Mouse (Mus musculus): Measurements from ENCODE around the gene Hlx.
A peak's percentile ranks its signal among the peaks of the same experiment; 100 is the strongest.

Gene Hlx

GRCm38 (mm10) chr1:184732556-184733049 is at the start of gene Hlx:
Gene Hlx, minus strand, starts transcription at chr1:184732619.
- DNase-seq, result no peak

- no peak for DNase-seq
Observed at GRCm38 (mm10) chr1:184782161-184782513, 49.7 kb upstream of the Hlx start.

- DNase-seq, result no peak
Observed at GRCm38 (mm10) chr1:184781286-184782160, 49.1 kb upstream of the Hlx start.

- no peak for DNase-seq
Observed at GRCm38 (mm10) chr1:184778157-184778556, 45.7 kb upstream of the Hlx start.

DNA sequence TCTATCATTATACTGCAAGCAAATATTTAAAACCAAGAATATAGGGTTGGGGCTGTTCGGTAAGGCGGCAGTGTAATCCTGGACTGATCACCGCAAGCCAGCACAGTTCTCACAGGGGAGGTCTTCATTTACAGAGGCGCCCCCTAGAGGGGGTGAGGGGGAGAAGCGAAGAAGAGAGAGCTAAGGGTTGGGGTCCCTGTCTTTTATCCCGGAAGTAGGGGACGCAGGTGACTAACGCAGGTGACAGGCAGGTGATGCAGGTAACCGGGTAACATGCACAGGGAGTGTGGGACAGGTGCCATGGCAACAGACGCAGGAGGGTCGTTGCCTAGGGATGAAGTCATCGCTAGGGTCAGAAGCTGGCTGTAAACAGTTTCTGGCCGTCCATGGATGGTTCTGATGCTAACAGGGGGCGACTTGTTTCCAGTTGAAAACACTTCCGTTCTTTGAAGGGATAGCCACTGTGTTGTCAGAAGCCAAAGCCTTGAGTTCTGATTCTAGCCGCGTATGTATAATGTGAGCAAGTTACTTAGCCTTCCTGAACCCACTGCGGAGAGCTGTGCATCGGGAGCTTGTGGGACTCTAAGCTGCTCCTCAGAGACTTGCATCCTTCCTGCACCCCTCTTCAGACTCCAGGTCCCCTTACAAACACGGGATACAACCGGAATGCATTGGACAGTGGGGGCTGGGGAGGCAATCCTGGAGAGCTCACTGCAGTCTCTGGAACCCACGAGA is 44.8 kb upstream of the Hlx start:
- DNase-seq, result no peak

GRCm38 (mm10) chr1:184775289-184775688 is 42.9 kb upstream of the Hlx start:
- peak; percentile 30 for DNase-seq

GRCm38 (mm10) chr1:184771891-184772249 is 39.5 kb upstream of the Hlx start:
- DNase-seq, result no peak

- peak; percentile 76 for DNase-seq
Observed at GRCm38 (mm10) chr1:184771202-184771890, 38.9 kb upstream of the Hlx start.

DNA sequence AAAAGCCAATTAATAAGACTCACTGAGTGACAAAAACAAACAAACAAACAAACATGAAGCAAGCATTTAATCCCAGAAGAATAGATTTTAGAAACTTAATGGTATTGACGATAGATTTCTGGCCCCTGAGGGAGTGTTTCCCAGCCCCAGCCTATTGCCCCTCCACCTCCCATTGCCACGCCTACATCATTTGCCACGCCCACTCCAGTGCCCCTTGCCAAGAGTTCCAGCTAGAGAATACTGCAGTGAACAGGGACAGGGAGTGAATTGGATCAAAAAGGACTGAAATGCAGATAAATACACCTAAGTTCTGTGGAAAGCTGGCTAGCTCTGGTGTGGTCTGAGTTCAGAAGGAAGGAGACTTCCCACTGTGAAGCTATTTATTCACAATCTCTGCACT is 31.4 kb upstream of the Hlx start:
- no peak for DNase-seq

DNA sequence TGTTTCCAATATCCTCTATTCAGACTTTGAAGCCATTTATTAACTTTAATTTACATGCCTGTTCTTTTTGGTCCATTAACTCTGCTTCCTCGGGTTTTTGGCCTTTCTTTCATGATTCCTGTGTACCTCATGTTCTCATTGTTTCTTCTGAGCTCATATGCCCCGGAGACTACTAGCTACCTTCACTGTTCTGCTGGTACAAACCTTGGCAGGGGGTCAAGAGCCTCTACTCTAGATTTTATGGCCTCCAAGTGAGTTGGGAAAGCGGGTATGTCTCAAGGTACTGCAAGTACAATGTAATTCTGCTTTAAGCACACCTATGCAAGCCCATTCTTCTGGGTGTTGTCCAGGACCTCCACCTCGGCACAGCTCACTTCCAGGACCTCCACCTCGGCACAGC is 30.5 kb upstream of the Hlx start:
- DNase-seq, result no peak

DNA sequence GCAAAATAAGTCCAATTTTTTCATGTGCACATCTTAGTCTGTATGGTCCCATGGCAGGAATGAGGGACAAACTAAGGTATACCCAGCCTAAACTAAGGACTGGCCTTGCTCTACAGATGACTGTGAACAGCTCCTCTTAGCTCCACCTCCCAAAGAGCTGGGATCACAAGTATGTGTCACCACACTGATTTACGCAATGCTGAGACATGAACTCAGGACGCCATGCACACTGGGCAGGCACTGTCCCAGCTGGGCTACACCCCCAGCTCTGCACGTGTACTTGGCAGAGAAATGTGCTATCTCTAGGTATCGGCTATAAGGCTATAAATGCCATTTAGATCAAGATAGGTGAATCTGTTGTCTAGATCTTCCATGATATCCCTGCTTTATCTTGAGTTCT is 29.6 kb upstream of the Hlx start:
- no peak for DNase-seq

DNA sequence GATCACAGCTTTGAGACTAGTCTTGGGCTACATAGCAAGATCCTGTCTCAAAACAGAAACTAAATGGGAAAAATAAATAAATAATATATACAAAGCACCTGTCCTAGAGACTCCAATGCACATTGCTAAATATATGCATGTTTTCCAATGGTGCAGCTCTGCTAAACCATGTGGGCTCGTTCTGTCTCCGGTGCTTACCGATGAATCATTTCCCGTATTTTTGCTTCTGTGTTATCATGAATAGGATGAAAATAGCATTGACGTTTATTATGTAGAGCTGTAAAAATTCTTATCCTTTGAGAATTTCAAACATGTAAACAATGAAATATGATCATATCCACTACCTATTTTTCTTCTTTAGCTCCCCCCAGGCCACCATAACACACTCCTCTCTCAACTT is 20.3 kb upstream of the Hlx start:
- no peak for DNase-seq

DNA sequence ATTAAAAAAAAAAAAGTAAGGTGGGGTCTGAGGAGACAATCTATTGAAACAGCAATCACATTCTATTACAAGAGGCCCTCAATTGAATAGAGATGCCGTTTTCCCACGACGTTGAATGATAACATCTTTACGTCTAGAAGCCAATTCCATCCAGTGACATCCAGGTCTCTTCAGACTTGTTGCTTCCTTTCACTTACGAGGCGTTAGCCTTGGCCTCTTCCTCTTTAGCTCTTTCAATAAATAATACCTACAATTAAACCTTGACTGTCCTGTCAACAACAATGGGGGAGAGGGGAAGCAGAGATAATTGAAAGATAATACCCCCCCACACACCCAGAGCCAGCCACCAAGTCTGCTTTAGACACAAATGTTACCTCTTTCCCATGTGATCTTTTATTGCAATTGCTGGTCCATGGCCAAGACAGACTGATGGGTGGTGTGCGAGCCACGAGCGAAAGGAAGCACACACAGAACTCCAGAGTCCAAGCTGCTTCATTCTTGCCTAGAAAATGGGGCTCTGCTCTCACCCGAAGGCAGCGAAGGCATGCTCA is 17.8 kb upstream of the Hlx start:
- no peak for DNase-seq

GRCm38 (mm10) chr1:184748692-184749152 is 16.3 kb upstream of the Hlx start:
- peak; percentile 46 for DNase-seq

DNA sequence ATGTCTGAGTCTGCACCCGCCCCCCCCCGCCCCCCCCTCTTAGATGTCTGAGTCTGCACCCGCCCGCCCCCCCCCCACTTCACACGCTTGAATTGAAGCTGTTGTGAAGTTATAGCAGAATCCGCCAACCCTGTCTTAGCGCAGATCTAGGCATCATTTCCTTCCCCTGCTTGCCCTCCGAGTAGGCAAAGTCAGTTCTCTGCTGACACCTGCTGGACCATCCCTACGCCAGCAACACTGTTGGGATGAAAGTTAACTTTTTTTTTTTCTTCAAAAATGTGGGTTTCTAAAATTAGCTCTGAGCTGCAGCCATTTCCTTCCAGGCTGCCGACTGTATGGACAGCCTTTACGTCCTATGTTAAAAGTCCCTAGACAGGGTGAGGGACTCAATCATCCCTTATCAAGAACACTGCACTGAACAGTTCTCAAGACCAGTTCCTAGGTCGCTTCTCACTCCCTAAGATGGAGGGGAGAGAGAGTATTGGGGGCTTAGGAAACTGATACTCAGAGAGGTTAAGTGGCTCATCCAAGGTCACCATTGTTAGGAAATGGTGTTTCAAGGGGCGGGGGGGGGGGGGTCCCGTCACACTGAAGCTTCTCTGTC is 5.6 kb upstream of the Hlx start:
- no peak for DNase-seq

DNA sequence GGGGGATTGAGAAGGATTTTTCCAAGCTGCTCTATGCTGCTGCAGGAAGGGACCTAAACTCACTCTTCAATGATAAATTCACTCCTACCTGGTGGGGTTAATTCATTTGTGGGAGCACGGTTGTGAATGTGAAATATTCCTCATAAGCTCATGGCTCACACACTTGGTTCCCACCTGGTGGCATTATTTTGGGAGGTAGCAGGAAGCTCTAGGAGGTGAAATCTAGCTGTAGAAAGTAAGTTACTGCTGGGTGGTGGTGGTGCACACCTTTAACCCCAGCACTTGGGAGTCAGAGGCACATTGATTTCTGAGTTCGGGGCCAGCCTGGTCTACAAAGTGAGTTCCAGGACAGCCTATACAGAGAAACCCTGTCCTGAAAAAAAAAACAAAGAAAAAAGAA is 4.8 kb upstream of the Hlx start:
- no peak for DNase-seq

DNA sequence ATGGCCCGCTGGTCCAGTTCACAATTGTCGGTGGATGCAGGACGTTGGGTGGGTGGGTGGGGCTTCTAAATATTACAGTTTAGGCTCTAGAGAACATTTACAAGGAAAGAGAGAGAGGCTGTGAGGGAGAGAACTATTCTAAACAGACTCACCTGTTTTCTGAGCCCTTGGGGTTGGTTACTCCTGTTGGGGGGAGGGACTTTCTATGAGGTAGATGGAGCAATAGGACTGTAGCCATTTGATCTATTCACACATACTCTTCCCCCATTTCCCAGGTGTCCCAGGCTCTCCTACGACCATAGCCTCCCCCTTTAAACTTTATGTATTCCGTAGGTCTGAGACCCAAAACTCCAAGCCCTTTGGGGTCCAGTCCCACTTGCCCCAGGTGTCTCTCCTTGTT is 3.8 kb upstream of the Hlx start:
- no peak for DNase-seq

DNA sequence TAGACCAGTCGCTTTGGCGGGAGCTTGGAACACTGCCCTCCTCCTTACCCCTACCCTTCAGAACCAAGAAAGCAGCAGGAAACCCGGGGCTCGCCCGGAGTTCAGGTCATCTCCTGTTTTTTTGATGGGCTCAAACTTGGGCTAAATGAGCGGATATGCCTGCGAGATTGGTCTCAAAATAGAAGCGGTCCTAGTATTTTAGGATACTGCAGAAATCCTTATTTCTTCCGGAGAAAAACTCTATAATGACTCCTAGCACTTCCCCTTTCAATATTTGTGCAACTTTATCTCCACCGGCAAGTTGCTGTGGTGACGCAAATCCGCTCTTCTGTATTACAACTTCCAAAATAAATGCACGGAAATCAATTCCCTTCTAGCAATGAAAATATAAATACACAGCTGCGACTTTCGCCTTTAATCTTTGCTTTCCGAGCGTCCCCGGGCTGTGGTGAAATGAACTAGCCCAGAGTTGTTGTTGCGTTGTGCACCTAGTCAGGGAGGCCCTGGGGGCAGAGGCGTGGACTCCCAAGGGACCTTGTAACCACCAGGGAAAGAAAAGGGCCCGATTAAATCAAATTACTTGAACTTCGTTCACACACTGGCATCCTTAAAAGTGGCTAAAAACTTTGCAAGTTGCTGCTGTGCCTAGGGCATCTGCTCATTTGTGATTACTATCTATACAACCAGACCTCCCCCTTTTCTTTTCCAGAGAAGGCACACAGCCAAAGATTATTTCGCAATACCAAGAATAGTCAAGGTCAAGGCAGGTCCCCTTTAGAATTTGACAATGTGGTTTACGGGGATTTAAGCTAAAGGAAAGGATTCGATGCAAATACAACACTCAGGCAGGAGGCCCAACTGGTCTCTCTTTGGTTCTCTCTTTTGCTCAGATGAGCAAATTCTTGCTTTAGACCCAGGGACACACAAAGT is 2.8 kb upstream of the Hlx start:
- no peak for DNase-seq

DNA sequence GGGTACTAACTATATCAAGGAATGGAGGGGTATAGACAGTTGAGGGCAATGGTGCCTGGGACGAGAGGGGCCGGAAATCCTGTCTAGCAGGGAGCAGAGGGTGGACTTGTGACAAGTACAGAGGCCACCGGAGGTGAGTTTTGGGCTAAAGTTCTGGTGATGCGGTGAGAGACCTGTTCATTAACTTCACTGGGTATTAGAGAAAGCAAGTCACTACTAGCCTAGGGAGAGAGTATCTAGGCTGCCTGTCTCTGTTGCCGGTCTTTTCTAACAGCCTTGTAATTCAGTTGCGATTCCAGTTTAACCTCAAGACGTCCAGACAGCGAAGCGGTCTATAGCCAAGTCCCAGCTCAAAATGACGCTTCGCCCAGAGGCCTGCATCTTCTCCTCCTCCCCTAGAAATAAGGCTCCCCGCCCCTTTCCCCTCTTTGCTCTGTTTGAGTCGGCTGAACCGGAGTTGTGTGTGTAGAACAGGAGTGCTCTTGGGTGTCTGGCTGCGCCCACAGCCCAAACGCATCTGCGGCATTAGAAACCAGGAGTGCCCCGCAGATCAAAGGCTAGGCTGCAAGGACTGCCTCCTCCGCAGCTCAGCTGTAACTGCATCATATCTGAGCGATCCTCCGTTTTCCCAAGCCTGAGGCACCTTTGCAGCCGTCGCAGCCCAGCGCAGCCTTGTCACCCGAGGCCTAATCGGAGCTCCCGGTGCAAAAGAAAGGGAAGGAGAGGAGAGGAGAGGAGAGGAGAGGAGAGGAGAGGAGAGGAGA is 1.8 kb upstream of the Hlx start:
- DNase-seq, result no peak

DNA sequence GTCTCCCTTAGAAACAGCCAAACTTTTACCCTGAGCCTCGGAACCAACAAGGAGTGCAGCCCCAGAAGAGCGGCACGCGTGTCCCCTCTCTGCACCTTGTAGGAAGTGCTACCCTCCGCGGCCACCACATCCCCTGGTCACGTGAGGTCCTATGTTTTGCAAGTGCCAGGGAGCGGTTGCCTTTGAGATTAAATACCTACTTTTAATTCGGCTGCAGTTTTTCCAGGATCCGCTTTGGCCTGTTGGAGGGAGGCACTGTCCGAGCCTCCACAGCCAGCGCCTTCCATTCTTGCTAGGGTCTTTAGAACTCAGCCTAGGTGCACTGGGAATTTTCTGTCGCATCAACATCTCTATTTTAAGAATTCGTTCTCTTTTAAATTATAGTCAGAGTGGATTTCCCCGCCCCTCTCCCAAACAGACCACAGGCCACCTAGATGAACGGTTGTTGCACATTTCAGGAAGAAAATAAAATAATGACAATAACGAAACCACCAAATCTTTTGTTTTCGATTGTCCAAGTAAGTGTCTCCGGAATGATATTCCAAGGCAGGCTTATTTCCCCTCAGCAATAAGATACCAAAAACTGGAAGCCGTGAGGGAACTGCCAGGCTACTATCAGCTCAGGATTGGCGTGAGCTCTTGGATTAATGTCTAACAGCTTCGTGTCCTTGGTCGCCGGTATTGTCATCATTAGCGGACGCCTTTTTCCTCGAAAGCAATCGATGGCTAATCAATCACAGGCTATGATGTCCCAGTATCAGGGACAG is 1.1 kb upstream of the Hlx start:
- DNase-seq, result no peak
